Mouse (Mus musculus): Measurements from ENCODE around the gene Mgme1.

DNA sequence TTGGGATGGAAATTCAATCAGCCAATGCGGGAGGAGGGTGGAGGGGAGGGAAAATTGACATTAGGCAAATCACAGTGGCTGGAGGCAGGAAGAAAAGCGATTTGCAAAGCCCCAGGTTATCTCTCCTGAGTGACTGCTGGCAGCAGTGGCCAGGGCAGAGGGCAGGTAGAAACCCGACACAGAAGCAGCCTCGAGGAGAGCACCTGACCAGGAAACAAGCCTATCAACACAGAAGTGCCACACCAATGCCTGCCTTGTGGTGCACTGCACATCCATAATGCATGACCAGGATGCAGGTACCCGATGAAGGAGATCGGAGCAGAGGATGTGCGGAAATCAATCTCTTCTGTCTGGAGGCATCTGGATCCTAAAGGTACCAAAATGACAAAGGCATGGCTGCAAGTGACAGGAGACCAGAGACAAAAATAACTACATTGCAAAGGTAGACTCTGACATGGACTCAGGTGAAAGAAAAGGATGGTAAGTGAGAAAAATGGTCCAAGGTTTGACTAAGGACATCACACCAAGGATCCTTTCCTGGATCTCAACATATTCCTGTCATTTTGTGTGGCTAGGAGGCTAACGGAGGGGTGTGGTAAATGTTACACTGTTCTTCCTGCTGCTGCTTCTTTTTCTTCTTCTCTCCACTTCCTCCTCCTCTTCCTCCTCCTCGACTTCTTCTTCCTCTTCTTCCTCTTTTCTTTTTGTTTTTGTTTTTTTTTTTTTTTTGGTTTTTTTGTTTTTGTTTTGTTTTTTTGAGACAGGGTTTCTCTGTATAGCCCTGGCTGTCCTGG, 33.5 kb upstream of the Mgme1 start:
- TF ChIP-seq CTCF (IDR thresholded peaks at IDR 0.05; ENCODE audit: insufficient read depth, low read length) (no peak), POLR2A (IDR thresholded peaks at IDR 0.05; ENCODE audit: borderline replicate concordance, extremely low read depth, low read depth, low read length) (no peak)

Measured in lung, adult 2 months (tissue).